Mouse (Mus musculus): Measurements from ENCODE around the gene Ndufa3.

Ndufa3 gene

DNA sequence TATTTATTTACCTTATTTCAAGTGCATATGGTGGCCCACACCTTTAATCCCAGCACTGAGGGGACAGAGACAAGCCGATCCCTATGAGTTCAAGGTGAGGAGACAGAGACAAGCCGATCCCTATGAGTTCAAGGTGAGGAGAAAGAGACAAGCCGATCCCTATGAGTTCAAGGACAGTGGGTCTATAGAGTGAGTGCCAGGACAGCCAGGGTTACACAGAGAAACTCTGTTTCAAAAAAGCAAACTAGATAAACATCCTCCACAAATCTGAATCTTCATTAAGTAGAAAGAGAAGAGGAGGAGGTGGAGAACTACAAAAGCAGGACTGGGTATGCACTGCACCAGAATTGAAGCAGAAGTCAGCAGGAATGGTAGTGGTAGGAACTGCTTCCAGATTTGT is 8.5 kb upstream of the Ndufa3 start:
- in situ Hi-C loops (cut with MboI, MseI): loop anchor here (25.0 kb wide), 2 partner anchors 229 to 829 kb away; partner anchors contain the start of genes Gm15448, Pira2 and Rdh13

DNA sequence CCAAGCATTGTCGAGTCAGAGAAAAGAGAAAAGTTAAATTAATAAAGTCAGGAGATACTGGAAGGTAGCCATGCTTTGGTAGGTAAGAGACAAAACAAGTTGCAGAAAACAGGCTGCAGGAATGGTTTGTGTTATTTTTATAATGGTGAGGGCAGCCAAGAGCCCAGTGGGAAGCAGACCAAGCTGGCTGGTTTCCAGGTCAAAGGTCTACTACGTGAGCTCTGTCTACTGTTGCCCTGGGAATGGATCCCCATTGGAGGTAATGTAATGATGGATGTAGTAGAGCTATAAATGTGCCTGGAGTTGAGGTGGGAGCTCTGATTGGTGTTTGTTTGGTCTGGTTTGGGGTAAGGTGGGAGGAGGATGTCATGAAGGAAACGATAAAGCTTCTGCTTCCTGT is 8.1 kb upstream of the Ndufa3 start:
- in situ Hi-C loops (cut with MboI, MseI): loop anchor here (25.0 kb wide), 2 partner anchors 228 to 828 kb away; partner anchors contain the start of genes Gm15448, Pira2 and Rdh13

DNA sequence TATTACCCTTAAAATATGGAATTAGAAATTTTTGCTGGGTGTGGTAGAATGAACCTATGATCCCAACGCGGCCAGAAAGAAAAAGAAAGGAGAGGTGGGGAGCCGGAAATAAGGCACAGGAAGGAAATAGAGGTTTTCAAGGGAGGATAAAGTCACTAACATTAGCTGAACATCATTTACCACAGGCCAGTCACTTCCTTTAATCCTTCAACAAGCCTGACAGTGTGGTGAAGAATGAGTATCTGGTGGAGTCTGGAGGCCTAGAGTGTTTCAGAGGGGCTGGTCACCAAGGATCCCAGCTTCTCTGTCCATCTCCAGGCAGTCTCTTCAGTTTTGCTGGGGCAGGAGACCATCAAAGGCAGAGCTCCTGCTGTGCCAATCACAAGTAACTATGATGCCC is 6.7 kb upstream of the Ndufa3 start:
- in situ Hi-C loops (cut with MboI, MseI): loop anchor here (25.0 kb wide), 2 partner anchors 227 to 827 kb away; partner anchors contain the start of genes Gm15448, Pira2 and Rdh13

- in situ Hi-C loops (cut with MboI, MseI): loop anchor here (25.0 kb wide), 2 partner anchors 226 to 826 kb away; partner anchors contain the start of genes Gm15448, Pira2 and Rdh13
These were observed 6.2 kb upstream of the Ndufa3 start for GRCm38 (mm10) chr7:3611006-3611405.

DNA sequence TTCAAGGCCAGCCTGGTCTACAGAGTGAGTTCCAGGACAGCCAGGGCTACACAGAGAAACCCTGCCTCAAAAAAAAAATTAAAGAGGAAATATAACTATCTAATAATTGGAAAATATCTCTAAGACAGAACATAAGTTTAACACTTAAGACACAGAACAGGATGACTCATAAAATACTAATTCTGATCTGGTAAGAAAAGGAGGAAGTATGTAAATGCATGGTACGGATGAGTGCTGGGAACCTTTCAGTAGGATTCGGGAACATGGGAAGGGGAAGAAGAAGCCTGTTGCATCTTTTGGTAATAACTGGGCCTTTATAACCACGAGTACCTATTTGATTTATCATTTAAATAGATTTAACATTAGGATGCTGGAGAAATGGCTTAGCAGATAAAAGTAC is 3.2 kb upstream of the Ndufa3 start:
- in situ Hi-C loops (cut with MboI, MseI): loop anchor here (25.0 kb wide), 2 partner anchors 223 to 823 kb away; partner anchors contain the start of genes Gm15448, Pira2 and Rdh13

- in situ Hi-C loops (cut with MboI, MseI): loop anchor here (25.0 kb wide), 2 partner anchors 221 to 821 kb away; partner anchors contain the start of genes Gm15448, Pira2 and Rdh13
These were observed 1.1 kb upstream of the Ndufa3 start, which contains the start of gene Oscar for GRCm38 (mm10) chr7:3616057-3616388. Oscar (minus strand) TSS chr7:3616157.

DNA sequence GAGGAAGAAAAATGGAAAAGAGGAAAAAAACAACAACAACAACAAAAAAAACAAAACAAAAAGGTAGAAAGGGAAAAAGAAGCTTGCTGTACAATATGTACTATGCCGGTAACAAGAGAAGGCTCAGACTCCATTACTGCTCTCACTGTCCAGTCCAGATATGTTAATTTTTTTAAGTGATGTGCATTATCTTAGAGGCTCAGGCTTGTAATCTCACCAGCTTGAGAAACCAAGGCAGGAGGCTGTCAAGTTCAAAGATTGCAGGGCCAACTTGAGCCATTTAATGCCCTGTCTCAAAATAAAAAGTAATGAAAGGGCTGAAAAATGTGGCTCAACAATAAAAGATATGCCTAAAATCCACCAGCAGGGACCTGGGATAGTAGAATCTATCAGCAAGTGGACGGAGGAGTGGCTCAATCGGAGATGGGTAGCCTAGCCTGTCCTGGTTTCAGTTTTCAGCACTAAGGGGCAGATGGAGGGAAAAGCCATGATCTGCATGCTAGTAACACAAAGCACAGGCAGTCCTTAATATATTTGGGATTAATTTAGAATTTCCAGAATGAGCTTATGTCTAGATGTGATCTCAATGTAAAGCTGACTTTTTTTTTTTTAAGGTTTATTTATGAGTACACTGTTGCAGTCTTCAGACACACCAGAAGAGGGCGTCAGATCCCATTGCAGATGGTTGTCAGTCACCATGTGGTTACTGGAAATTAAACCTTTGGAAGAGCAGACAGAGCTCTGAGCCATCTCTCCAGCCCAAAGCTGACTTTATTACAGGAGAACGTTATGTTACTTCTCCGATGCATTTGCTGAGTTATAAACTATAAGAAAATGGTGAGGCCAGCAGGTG is 558 bp upstream of the Ndufa3 start:
- in situ Hi-C loops (cut with MboI, MseI): loop anchor here (25.0 kb wide), 2 partner anchors 221 to 821 kb away; partner anchors contain the start of genes Gm15448, Pira2 and Rdh13

- in situ Hi-C loops (cut with MboI, MseI): no loop called here
These were observed 11.9 kb downstream of the Ndufa3 start for GRCm38 (mm10) chr7:3629030-3629429.

GRCm38 (mm10) chr7:3629543-3630477 is 12.6 kb downstream of the Ndufa3 start, which contains the start of the genes Tfpt and Prpf31:
Tfpt (minus strand) TSS chr7:3629929.
Prpf31 (plus strand) TSS chr7:3629985.
- in situ Hi-C loops (cut with MboI, MseI): no loop called here

DNA sequence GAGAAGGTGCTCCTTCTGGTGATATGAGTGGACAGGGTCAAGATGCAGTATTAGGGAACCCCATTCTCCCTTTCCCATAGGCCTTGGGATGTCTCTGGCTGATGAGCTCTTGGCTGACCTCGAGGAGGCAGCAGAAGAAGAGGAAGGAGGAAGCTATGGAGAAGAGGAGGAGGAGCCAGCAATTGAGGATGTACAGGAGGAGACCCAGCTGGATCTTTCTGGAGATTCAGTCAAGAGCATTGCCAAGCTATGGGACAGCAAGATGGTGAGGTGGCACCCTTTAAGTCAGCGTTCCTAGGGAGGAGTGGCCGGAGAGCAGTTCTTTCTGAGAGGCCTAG is 13.3 kb downstream of the Ndufa3 start:
- in situ Hi-C loops (cut with MboI, MseI): no loop called here

GRCm38 (mm10) chr7:3643412-3643811 is 26.2 kb downstream of the Ndufa3 start:
- in situ Hi-C loops (cut with MboI, MseI): no loop called here

DNA sequence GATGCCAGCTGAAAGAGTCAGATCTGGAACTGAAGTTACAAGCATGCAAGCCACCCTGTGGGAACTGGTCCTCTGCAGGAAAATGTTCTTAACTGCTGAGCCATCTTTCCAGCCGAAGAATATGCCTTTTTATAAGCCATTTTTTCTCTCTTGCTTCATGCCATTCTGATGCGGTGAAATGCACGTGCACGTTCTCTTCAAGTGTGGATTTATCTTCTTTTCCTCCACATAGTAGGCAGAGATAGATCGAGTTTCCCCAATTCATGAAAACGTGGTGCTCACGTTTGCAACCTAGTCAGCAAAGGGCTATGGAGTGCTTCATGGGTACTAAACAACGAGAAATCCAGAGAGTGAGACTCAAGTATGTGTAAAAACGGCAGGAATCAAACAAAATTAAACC is 26.7 kb downstream of the Ndufa3 start:
- in situ Hi-C loops (cut with MboI, MseI): no loop called here

DNA sequence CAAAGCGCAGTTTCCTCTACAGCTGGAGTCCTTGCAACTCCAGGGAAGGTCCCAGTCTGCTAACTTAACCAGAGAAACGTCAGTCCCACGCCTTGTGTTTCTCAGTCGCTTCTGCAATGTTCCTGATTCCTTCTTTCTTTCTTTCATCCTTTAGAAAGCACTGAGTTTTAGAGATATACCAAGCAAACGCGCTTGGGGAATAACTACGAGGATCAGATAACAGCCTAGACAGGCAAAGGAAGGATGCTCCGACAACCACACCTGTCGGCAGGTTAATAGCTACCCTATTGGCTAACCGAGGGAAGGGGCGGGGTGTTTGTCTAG is 27.1 kb downstream of the Ndufa3 start:
- in situ Hi-C loops (cut with MboI, MseI): no loop called here

- in situ Hi-C loops (cut with MboI, MseI): no loop called here
These were observed 27.7 kb downstream of the Ndufa3 start, which contains the start of gene Cnot3 for GRCm38 (mm10) chr7:3644672-3645487. Cnot3 (plus strand) TSS chr7:3645268.

DNA sequence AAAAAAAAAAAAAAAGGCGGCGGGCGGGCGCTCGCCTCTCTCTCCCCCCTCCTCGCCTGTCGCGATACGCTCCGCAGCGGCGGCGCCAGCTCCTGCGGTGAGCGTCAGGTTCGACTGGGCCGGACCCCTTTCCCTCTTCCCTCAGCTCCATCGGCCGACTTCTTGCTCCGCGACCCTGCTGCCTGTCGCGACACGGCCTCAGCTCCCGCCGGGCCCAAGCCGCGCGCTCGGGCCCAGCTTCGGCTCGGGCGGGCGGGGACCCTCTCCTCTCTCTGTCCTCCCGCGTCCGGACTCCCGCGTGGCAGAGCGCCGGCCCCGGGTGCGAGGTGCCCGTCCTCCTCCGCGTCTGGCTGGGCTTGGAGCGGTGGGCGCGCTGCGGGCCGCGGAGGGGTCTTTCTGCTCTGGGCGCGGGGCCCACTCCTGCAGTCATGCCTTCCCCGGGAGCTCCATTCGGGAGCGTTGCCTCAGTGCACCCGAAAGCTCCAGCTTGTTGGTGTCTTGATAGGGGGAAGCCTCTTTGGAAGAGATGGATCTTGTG is 28.4 kb downstream of the Ndufa3 start:
- in situ Hi-C loops (cut with MboI, MseI): no loop called here

DNA sequence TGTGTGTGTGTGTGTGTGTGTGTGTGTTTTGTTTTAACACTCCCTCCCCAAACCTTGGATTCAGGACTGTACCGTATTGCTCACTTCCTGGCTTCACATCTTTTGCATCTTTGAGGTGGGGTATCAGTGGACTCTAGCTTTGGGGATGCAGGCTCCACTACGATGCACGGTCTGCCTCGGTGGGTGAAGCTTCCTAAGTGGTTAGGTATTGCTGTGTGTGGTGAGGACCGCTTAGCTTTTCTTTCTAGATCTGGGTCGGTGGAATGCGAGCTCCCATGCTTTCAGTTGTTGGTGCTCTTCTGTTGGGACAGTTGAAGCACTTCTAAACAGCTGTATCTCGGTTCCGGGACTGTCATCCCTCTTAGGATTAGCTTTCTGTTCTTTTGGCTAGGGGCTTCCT is 29.0 kb downstream of the Ndufa3 start:
- in situ Hi-C loops (cut with MboI, MseI): no loop called here

DNA sequence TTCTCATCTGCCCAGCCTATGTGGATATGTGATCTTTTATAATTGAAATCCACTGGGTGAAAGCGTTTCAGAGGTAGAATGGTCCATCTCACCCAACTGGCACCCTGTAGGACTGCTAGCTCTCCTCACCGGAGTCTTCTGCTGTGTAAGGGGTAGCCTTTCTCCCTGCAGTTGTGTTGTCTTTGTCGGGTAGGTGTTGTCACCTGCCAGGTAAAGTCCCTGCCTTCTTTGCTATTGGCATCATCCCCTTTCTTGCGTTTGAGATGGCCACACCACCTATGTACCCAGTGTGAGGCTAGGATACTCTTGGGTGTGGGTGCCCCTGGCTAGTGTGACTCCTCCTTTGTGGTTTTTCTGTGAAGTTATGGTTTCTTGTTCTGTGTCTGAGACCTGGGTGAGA is 29.5 kb downstream of the Ndufa3 start:
- in situ Hi-C loops (cut with MboI, MseI): no loop called here

GRCm38 (mm10) chr7:3656966-3657365 is 39.8 kb downstream of the Ndufa3 start:
- in situ Hi-C loops (cut with MboI, MseI): loop anchor here (25.0 kb wide), 1 partner anchor 1005 kb away; the partner anchor contains the start of gene Ppp6r1

- in situ Hi-C loops (cut with MboI, MseI): loop anchor here (25.0 kb wide), 1 partner anchor 1004 kb away; the partner anchor contains the start of gene Ppp6r1
These were observed 41.4 kb downstream of the Ndufa3 start for GRCm38 (mm10) chr7:3658578-3658977.

GRCm38 (mm10) chr7:3664524-3665214 is 47.5 kb downstream of the Ndufa3 start:
- in situ Hi-C loops (cut with MboI, MseI): loop anchor here (25.0 kb wide), 1 partner anchor 998 kb away; the partner anchor contains the start of gene Ppp6r1
